Mouse (Mus musculus) cerebellum, adult 11-12 months (tissue): ENCODE results near the gene Megf11.
"Not testable (repeated sequence)": the region's sequence is repeated elsewhere in the genome, so short reads cannot be mapped to it uniquely, and the experiment has no call there.

Experiments used
- DNase-seq: peaks from one replicate; pipeline ENCODE4 v3.0.0; 2022

The Megf11 gene

DNA sequence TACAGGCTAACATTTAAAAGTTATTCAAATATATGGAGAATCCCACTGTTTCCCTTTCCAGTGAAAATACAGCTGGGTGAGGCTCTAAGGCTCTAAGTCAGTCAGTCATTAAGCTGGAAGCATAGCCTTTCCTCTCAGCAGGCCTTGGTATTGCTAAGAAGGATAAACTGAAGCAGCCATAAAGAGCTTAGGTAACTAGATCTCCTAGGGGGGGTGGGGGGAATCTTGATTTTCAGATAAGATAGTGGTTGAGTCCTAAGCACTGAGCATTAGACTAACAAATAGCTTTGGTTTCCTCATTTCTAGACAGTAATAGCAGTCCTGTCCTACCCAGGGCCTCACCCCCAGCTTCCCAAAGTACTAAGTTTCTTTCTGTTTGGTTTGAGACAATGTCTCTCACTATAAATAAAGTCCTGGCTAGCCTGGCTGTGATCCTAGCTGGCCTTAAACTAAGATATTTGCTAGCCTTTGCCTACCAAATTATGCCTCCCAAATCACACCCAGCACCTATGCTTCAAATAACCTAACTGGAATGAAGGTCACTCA is 318.1 kb downstream of the Megf11 start:
- DNase-seq: no peak

GRCm38 (mm10) chr9:64704073-64704840 is 318.8 kb downstream of the Megf11 start:
- DNase-seq: no peak

DNA sequence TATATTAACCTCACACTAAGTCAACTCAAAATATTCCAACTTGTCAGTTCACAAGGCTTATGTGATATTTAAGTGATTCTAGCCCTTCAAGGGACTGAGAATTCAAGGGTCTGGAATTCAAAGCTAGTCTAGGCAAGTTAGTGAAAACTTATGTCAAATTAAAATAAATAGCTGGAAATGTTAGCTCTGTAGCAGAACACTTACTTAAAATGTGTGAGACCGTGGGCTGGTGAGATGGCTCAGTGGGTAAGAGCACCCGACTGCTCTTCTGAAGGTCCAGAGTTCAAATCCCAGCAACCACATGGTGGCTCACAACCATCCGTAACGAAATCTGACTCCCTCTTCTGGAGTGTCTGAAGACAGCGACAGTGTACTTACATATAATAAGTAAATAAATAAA is 324.9 kb downstream of the Megf11 start:
- DNase-seq: not testable (repeated sequence)

DNA sequence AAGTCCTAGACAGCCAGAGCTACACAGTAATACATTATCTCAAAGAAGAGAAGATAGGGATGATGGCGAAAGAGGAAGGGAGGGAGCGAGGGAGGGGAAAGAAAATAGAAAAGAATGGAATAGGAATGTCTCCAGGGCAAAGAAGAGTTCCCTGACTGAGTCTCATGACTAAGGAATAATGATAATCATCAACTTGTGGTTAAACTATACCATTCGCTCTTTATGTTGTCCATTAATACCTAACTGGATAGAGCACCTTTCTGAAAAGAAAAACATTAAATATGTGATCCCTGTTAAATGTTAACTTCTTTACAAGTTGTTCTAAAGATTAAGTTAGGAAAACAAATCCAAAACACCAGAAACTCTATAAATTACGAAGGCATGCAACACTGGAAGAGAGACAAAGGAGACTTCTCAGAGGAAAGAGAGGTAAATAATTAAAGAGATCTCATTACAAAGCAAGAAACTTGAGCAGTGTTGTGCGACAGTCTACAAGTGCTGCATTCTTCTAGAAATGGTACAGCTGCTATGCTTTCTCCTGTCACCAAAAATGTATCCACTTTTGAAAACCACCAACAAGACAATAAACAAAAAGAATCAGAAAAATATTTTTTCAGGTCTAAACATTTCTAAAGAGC is 334.2 kb downstream of the Megf11 start:
- no peak for DNase-seq

DNA sequence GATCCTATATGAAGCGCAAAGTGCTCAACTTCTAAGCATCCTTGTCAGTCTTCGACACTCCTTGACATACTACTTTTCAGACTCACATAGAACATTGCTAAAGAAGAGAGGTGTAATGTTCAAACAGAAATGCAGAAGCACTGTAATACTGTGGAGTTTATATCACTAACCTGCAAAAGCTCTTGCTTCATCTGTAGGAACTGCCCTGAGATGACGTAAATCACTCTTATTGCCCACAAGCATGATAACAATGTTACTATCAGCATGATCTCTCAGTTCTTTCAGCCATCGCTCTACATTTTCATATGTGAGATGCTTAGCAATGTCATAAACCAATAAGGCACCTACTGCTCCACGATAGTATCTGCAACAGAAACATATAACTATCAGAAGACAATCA is 341.0 kb downstream of the Megf11 start:
- DNase-seq: no peak

GRCm38 (mm10) chr9:64731029-64731560 is 345.7 kb downstream of the Megf11 start:
- no peak for DNase-seq

DNA sequence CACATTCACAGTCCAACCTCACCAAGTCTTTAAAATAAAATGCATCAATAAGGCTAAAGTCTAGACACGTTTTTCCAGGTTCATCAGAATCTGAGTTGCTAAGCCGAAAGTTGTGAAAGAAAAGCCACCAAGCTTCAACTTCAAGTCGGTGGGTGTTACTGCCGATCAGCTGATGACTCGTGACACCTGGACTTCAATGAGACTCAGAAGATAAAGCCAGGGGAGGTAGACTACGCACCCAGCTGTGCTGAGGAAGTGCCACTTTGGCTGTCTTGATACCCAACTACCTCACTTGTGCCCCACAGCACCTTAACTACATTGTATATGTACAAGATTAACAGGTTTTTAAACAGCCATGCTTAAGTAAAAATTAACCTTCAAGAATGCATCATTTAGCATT is 348.7 kb downstream of the Megf11 start:
- no peak for DNase-seq

- DNase-seq: not testable (repeated sequence)
Observed at GRCm38 (mm10) chr9:64734992-64735391, 349.6 kb downstream of the Megf11 start.

DNA sequence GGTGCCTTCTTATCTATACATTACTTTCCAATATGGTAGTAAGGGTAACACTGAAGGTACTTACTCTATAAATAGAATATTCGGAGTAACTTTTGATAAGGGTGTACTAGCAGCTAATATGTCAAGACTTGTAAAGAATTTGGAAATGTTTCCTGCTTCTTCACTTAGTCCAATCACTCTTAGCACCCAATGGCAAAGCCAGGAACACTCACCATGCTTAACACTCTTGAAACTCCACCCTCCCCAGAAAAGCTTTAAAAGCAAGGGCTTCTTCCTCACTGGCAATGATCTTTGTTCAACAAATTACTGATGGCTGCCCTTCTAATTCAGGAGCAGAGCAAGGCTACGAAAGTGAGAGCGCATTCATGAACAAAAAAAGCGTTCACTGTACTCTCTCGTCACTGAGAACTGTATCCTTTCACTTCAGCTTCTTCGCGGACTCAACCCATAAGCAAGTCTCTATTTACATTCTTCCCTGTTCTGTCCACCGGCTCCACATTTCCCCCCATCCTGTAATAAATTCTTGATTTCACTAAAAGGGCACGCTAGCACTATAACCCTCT is 350.7 kb downstream of the Megf11 start:
- DNase-seq: no peak

DNA sequence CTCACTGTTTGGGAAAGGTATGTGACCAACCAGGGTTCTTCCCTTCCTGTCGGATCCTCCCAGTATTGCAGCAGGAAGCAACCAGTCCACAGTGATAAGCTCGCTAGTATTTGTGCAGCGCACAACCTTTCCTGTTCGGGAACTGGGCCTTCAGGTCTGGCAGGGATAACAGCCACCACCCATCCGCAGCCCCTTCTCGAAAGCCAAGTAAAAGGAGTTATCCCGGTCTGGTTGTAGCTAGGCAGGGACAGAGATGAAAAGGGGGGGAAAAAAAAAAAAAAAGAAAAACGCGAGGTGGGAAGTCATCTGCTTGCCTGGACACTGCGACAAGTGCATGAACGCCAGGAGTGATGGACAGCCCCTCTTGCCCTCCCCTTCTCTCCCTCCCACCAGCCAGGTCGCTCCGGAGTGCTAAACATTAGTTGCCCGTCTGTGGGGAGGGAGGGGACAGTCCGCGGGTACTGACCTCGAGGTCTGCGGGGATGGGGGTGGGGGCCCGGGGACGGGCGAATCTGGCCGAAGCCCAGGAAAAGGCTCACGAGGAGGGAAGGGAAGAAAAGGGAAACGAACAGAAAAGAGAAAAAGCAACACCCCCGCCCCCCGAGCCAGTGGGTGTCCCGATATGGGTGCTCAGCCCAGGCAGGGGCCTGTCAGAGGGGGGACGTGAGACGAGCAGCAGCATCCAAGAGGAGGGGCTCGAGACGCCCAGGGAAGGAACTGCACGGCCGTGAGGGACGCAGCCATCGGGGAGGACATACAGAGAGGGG is 351.4 kb downstream of the Megf11 start:
- peak; percentile 57 for DNase-seq

GRCm38 (mm10) chr9:64737406-64738201 is 352.2 kb downstream of the Megf11 start, which contains the start of gene Rab11a:
Gene Rab11a (minus strand): TSS chr9:64737758.
- DNase-seq: peak; percentile 94

GRCm38 (mm10) chr9:64739001-64739400 is 353.6 kb downstream of the Megf11 start:
- DNase-seq: no peak

GRCm38 (mm10) chr9:64742453-64742852 is 357.0 kb downstream of the Megf11 start:
- no peak for DNase-seq

- DNase-seq: no peak
Observed at GRCm38 (mm10) chr9:64747735-64748134, 362.3 kb downstream of the Megf11 start.

GRCm38 (mm10) chr9:64749314-64749713 is 363.9 kb downstream of the Megf11 start:
- no peak for DNase-seq

DNA sequence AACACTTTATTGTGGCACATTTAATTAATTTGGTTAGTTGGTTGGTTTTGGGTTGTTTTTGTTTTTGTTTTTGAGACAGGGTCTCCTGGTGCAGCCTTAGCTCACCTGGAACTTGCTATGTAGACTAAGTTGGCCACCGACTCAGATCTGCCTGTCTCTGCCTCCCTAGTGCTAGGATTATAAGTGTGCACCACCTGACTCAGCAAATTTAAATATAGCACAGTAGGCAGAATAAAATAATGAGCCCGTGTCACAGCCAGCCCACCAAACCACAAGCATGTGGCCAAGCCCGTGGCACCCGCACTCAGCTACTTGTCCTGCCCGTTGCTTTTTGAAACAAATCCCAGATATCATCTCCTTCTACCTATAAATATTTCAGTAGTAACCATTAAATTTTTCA is 367.1 kb downstream of the Megf11 start:
- DNase-seq: no peak

DNA sequence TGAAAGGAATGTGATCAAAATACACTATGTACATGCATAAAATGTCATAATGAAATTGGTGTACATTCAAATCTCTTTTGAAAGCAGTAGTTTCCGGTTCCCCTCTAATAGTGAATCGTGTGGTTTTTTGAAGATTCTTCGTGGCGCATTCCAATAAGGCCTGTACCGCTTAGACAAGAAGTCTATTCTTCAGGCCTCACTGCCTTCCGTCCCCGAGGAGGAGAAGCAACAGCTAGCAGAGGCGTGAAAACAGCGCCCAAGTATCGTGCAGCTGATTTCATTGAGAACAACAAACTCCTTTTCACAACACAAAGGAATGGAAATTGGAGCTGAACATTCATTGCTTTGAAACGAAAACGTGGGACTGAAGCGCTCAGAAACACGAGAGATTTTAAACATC is 372.6 kb downstream of the Megf11 start:
- no peak for DNase-seq
